Mouse (Mus musculus) hematopoietic stem cell, adult 5-6 weeks (primary cell): Measurements from ENCODE around the gene Slc17a2. TPM values are rescaled to one million over a fixed set of nuclear protein-coding genes. Genes with fewer than 3 reads are reported as not detected.

Experiments used
- ATAC-seq, 2 experiments: fragments of 125-278 bp in 1 of 2; replicated peaks in 1 of 2; 2 replicates each; pipeline ENCODE4 v1.8.0; 2016 to 2017; ENCODE audit warnings: inconsistent platforms in 2 of 2, mild to moderate bottlenecking in 2 of 2, moderate number of reproducible peaks in 2 of 2, low read depth in 1 of 2, moderate TSS enrichment in 1 of 2; ENCODE audit not compliant: low FRiP score in 2 of 2, poor library complexity in 2 of 2, severe bottlenecking in 2 of 2, insufficient read depth in 1 of 2, low TSS enrichment in 1 of 2
- total RNA-seq: library from RNA; stranded (forward); fragments of 172-1452, 232-1000 nt; gene quantifications from 2 replicates; pipeline ENCODE4 v1.2.3, GENCODE M21; 2017

Gene Slc17a2
- total RNA-seq, 1 experiment from 2014 or later = not detected

- no peak for ATAC-seq
These were observed 57.9 kb downstream of the Slc17a2 start for GRCm38 (mm10) chr13:23864711-23865110.

DNA sequence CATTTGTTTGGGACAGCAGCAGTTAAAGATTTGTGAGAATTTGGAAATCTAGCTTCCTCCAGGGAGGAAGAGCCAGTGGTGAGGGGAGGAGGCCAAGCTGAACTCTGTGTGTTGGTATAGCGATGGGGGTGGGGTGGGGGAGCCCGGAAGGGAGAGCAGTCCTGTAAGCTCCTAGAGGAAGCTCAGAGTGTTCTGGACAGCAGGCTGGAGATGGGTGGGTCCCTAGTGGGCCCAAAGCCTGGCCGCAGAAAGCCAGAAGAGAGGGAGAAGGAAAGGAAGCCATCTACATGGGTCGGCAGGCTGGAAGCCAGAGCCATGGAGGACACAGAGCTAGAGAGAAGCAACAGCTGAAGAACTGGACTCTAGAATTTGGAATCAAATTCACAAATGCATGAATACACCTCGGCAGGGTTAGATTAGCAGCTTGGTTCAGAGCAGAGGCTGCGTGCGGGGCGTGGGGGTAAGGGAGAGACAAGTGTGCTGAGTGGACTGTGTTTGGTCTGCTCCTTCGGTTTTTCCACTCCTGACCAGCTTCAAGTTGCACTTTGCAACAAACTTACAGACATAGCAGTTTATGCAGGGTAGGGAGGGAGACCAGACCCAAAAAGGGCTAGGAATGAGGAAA, 59.4 kb downstream of the Slc17a2 start:
- no peak for ATAC-seq

DNA sequence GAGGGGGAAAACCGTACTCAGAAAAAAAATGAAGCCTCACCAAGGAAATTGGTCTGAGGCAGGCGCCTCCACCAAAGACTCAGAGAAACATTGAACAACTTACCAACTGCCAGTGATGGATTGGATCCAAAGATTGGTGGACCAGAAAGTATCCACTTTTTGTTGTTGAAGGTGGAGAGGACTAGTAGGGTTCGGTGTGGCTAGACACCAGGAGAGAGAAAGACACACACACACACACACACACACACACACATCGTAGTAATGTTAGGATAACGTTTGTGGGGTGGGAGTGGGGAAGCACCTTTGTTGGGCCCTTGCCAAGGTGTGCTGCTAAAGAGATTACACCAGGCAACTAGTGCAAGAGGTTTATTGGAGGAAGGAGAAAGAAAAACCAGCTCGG, 60.2 kb downstream of the Slc17a2 start:
- no peak for ATAC-seq

DNA sequence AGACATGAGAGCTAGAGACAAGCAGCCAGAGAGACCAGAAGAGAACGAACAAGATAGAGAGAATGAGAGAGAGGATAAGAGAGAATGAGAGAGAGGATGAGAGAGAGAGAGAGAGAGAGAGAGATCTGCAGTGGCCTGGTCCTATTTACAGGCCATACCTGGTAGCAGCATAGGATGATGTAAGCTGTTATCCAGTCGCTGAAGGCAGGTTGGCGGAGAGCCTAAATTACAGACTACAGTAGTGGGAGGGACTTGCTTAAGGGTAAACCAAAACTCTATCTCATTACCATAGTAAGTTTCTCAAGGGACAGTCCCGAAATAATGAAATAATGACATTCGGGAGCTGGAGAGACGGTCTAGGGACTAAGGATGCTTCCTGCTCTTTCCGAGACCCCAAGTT, 60.6 kb downstream of the Slc17a2 start, which contains the start of gene Slc17a1:
Gene Slc17a1 (plus strand): TSS at position 346 of the 400 bp plus-strand sequence.
- no peak for ATAC-seq

DNA sequence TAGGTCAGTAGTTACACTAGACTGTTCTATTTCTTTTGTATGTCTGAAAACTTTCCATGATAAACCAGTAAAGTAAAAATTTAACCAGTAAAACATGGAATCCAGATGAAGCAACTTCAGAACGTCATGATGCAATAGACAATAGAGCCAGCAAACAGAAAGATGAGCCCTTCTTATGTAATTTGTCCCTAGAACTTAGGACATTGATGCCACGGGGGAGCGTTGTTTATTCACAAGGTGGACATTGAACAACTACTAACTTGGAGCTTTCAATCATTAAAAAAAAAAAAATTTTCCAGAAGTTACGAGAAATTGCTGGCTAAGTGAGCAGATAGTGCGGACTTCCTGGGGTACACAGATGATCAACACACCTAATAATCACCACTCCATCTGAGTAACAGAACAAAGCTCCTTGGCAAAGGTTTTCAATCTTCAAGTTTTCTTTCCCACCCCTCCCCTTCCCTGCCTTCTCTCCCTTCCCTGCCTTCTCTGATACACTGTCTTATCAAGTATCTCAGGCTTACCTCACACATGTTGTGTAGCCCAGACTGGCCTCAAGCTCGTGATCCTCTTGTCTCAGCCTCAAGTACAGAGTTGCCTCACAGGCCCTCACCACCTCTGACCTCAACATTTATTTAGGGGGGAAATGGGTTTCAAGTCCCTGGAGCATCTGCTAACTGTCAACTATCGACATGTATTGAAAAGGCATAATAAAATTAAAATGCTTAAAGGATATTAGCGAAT, 62.2 kb downstream of the Slc17a2 start:
- no peak for ATAC-seq

DNA sequence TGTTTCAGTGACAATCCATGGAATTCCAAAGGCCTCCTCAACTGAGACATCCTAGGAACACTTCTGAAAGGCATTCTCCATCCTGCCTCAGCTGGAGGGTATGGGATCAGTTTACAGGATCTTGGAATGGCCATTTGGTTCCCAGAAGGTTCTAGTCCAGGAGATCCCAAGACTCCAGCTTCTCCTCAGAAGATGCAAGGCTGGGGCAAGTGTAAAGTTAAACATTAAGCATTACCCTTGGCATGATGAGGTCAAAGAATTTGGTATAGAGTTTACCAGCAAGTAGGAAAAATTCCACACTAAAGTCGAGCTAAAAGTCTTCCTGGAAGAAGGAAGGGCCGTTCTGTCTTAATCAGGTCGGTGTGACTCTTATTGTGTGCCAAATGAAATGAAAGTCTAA, 63.2 kb downstream of the Slc17a2 start:
- no peak for ATAC-seq

GRCm38 (mm10) chr13:23873141-23873540, 66.3 kb downstream of the Slc17a2 start:
- no peak for ATAC-seq

Other genes with a start within 250 kb of the Slc17a2 start
- gene Hist1h3e, start 244.6 kb upstream of the Slc17a2 start, total RNA-seq = 153 and 296 TPM in 2 replicates
- gene Hist1h2ae, start 235.8 kb upstream of the Slc17a2 start, total RNA-seq = 87.5 and 265 TPM in 2 replicates
- gene Hist1h2bg, start 235.6 kb upstream of the Slc17a2 start, total RNA-seq = 765 and 915 TPM in 2 replicates
- gene Hist1h2bf, start 232.8 kb upstream of the Slc17a2 start, total RNA-seq = 223 and 278 TPM in 2 replicates
- 346 and 539 TPM in 2 replicates for gene Hist1h2ad, start 232.6 kb upstream of the Slc17a2 start, total RNA-seq
- 76.7 and 84.0 TPM in 2 replicates for gene Hist1h3d, start 231.2 kb upstream of the Slc17a2 start, total RNA-seq
- 639 and 801 TPM in 2 replicates for gene Hist1h4d, start 225.4 kb upstream of the Slc17a2 start, total RNA-seq
- 51.7 and 72.2 TPM in 2 replicates for gene Hist1h2be, start 185.9 kb upstream of the Slc17a2 start, total RNA-seq
- 102 and 170 TPM in 2 replicates for gene Hist1h1e, start 184.4 kb upstream of the Slc17a2 start, total RNA-seq
- 45.3 and 83.9 TPM in 2 replicates for gene Hist1h2ac, start 123.0 kb upstream of the Slc17a2 start, total RNA-seq
- gene Hist1h2bc, start 122.8 kb upstream of the Slc17a2 start, total RNA-seq = 109 and 180 TPM in 2 replicates
- gene Hist1h1t, start 111.2 kb upstream of the Slc17a2 start, total RNA-seq = not detected in 2 replicates
- gene Hist1h4c, start 108.5 kb upstream of the Slc17a2 start, total RNA-seq = 140 and 291 TPM in 2 replicates
- 3.1 TPM in 2 replicates for gene Hfe, start 96.1 kb upstream of the Slc17a2 start, total RNA-seq
- 345 and 598 TPM in 2 replicates for gene Hist1h1c, start 68.2 kb upstream of the Slc17a2 start, total RNA-seq
- gene Hist1h3c, start 61.4 kb upstream of the Slc17a2 start, total RNA-seq = 240 and 585 TPM in 2 replicates
- gene Hist1h2bb, start 60.3 kb upstream of the Slc17a2 start, total RNA-seq = 2,012 and 2,201 TPM in 2 replicates
- 1,198 and 1,437 TPM in 2 replicates for gene Hist1h2ab, start 55.9 kb upstream of the Slc17a2 start, total RNA-seq
- gene Hist1h3b, start 54.7 kb upstream of the Slc17a2 start, total RNA-seq = 224 and 348 TPM in 2 replicates
- 208 and 415 TPM in 2 replicates for gene Hist1h4b, start 50.0 kb upstream of the Slc17a2 start, total RNA-seq
- gene Hist1h4a, start 45.8 kb upstream of the Slc17a2 start, total RNA-seq = 237 and 336 TPM in 2 replicates
- gene Hist1h3a, start 44.6 kb upstream of the Slc17a2 start, total RNA-seq = 207 and 294 TPM in 2 replicates
- 1,426 and 1,487 TPM in 2 replicates for gene Hist1h1a, start 43.3 kb upstream of the Slc17a2 start, total RNA-seq
- gene Trim38, start 37.1 kb upstream of the Slc17a2 start, total RNA-seq = not detected in 2 replicates
- gene Slc17a3, start 32.4 kb downstream of the Slc17a2 start, total RNA-seq = not detected in 2 replicates
- not detected in 2 replicates for gene Slc17a1, start 60.8 kb downstream of the Slc17a2 start, total RNA-seq
- gene Slc17a4, start 108.0 kb downstream of the Slc17a2 start, total RNA-seq = not detected in 2 replicates
- not detected in 2 replicates for gene Hist1h2ba, start 127.2 kb downstream of the Slc17a2 start, total RNA-seq
- not detected in 2 replicates for gene Hist1h2aa, start 127.5 kb downstream of the Slc17a2 start, total RNA-seq
- not detected in 2 replicates for gene Scgn, start 184.2 kb downstream of the Slc17a2 start, total RNA-seq